Mouse (Mus musculus) 3134 (cell line): ENCODE measurements around the gene Phldb2.

Source experiments
- DNase-seq: peaks from one replicate; pipeline ENCODE4 v3.0.0-alpha.2; 2011; ENCODE audit warnings: low spot score; ENCODE audit not compliant: insufficient read length; ENCODE audit errors: extremely low read depth

Phldb2 gene

DNA sequence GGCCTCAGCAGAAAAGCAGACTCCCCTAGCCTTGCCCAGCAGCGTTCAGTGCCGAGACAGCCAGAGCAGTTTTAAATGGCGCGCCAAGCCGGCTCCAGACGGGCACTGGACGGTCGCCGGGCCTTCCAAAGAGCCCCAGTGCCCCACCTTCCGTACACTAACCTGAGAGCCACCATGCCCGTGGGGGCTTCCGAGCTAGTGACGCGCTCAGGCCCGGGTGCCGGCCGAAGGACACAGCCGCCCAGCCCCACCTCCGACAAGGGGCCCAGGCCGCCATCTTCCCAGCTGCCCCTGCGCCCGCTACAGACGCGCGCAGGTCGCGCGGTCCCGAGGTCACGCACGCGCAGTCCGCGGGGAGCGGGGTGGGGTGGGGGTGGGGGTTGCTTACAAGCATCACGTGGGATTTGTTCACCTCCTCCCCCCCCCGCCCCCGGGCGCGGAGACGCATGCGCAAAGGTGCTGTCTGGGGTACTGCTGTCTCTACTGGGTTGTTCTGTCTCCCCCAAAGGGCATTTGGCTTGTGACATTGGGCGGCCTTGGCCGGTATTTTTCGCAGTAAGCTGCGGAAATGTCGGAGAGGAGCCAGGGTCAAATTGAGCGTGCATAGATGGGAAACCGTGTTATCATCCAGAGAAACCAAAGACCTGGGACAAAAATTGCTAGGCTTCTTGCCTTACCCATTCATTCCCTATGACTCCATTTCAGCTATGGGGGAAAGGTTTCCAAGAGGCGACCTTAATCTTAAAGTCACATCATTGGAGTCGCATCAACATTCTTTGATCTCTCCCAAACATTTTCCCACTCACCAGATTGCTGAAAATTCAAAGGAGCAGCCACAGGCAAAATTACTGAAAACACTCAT, 210.6 kb downstream of the Phldb2 start, which contains the start of gene Abhd10:
Gene Abhd10, minus strand, starts transcription at position 341 of the 862 bp plus-strand sequence.
- DNase-seq, result peak; percentile 93

DNA sequence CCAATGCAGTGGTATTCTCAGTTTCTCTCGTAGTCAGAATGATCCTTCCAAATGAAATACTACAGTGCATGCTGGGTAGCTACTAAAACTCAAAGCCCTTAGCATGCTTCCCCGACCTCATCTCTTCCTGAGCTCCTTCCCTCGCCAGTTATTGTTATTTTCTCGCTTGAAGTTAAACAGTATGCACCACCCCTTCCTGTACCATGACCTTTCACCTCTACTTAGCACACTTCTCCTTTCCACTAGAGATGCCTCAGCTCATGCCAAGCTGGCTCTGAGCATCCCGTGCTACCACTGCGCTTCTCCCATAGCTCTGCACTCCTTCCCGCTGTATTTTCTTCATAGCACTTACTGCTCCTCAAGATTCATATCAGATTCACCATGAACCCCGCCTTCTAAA, 215.5 kb downstream of the Phldb2 start:
- DNase-seq, result no peak

GRCm38 (mm10) chr16:45736724-45737123, 216.7 kb downstream of the Phldb2 start:
- DNase-seq, result no peak

DNA sequence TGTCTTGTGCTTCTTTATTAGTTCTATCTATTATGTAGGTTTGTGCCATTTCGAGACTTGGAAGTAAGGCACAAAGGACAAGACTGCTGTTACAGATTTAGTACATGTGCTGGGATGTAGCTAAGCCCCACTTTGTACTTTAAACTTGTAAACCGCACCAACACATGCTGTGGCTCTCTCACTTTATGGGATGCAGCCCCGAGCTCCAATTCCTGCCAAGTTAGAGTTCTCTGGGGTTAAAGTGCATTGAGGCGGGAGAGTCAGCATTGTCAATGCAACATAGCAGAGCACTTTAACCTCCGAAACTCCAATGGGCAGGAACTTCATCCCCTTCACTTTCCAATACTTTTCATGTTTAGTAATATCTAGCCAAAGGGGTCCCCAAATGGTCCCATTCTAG, 224.2 kb downstream of the Phldb2 start:
- no peak for DNase-seq

DNA sequence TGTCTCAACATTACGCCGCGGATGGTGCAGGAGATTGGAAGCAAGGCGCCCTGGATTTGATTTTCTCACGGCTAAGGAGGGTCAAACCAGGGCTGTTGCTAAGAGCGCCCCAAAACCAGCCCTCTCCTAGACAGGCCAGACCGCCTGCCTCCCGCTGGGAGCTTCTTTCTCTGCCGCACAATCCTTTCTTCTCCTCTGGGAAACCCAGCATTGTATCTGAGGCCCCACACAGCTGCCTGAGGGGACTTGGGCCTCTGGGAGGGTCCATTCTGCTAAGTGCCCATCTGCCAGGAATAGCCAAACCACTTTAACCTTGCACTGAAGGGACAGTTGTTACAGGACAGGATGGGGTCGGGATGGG, 228.7 kb downstream of the Phldb2 start:
- no peak for DNase-seq

GRCm38 (mm10) chr16:45724061-45724741, 229.2 kb downstream of the Phldb2 start, which contains the start of gene Tagln3:
Gene Tagln3 (minus strand): TSS chr16:45724608.
- DNase-seq, result no peak

GRCm38 (mm10) chr16:45723172-45723901, 230.1 kb downstream of the Phldb2 start:
- DNase-seq, result no peak

GRCm38 (mm10) chr16:45722460-45722951, 230.9 kb downstream of the Phldb2 start:
- no peak for DNase-seq

GRCm38 (mm10) chr16:45720022-45720630, 233.3 kb downstream of the Phldb2 start:
- no peak for DNase-seq

GRCm38 (mm10) chr16:45718296-45718695, 235.1 kb downstream of the Phldb2 start:
- DNase-seq, result no peak

DNA sequence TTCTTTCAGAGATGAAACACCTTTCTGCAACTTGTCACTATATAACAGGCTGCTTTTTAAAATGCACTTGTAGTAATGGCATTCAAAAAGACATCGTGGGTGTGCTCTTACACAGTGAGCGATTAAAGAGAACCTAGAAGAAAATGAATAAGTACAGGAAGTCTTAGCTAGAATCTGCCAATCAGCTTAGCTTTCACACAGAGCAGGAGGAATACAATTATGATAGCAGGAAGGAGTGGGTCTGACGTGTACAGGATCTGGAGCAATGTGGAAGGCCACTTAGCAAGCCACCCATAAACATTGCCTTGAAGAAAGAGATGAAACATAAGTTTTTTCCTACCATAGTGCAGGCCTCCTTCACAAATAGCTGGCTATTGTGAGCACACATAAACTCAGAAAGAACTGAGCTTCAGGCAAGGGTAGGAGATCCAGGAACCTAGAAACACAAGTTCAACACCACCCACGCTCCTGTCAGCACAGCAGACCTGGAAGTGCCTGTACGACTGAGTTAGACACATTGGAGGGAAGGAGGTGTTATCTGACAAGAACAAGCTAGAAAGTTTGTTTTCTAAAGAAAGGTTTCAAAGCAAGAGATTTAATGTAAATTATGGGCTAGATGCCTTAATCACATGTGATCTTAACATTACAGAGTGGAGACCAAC, 238.8 kb downstream of the Phldb2 start:
- DNase-seq, result no peak

DNA sequence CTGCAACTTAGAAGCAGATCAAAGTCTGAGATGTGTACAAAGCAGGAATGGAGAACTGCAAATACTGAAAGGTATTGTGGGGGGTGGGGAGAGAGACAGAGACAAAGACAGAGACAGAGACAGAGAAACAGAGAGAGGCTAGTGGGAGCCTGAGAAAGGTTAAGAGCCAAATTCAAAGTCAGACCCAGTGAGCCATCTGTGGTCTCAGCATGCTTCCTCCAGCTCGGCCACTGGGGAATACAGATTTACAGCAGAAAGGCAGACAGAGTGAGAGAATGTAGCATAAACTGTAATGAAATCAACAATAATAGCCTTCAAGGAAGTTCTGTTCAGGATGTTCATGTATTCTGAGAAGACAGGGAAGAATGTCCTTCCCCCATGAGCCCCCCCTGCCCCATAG, 239.5 kb downstream of the Phldb2 start:
- no peak for DNase-seq

DNA sequence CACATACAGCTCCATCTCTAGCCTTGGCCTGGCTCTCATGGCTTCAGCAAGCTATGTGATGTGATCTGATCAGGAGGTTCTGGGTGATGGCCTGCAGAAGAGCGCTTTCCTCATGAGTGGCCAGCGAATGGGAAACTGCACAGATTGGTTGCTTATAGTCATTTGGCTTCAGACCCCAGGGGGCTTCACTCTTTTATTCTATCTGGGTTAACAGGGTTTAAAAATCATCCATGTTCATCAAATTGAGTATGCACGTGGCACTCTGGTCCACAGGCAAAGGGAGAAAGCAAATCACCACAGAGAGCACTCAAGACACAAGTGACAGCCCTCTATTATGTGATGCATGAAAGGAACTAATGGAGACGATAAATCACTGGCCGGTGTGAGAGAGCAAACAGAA, 240.1 kb downstream of the Phldb2 start:
- DNase-seq, result no peak

DNA sequence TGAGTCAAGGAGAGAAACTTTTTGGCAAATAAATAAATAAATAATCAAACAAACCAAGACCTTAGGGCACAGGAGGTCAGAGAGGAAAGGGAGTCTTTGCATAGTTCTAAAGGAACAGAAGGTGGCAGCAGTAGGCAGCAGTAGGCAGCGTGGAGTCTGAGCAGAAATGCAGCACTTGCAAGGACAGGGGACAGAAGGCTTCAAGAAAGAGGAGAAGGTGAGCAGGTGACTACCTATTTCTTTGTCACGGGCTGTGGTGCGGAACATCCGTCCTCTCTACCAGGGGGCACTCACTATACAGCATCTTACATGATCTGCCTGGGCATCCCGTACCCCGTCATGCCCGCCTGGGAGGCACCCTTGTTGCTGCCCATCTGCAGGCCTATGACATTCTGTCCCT, 242.1 kb downstream of the Phldb2 start:
- peak; percentile 7 for DNase-seq

GRCm38 (mm10) chr16:45699301-45699700, 254.1 kb downstream of the Phldb2 start:
- DNase-seq, result no peak

DNA sequence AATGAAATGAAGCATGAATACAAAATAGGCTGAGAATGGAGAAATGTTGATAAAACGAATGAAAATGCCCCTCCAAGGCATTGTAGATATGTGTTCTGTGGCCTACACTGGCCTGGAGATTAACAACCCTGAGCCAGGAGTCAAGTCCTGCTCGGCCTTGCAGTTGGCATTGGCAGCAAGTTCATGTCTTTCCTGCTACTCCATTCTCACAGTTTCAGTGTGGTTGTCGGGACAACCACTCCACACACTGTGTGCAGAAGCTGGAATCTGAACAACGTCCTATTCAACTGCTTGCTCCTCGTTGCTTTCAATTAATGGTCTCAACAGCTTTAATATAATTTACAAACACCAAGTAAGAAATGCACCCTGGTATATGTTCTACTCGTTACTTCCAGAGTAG, 255.4 kb downstream of the Phldb2 start:
- DNase-seq, result no peak
